Mouse (Mus musculus) lung, postnatal 0 days (tissue): Measurements from ENCODE around the gene Spaca9. TPM values are rescaled to one million over a fixed set of nuclear protein-coding genes. Genes with fewer than 3 reads are reported as not detected.
A peak's percentile ranks its signal among the peaks of the same experiment; 100 is the strongest.

ENCODE experiments used
- ATAC-seq: fragments of 200-750 bp; cut with Nextera tagmentation; 2 replicates; pipeline ENCODE4 v1.8.0; 2017; ENCODE audit warnings: moderate library complexity
- DNase-seq: peaks from one replicate; pipeline ENCODE4 v3.0.0-alpha.2; 2016; ENCODE audit warnings: low spot score
- H3K27ac ChIP-seq: fragments of 300-500 bp; sonication (generic); 2 replicates; pipeline ENCODE4 v1.5.1; 2014; ENCODE audit warnings: antibody characterized with exemption, mild to moderate bottlenecking, low read length, mixed read lengths
- H3K27me3 ChIP-seq: fragments of 300-500 bp; sonication (generic); replicated peaks from 2 replicates; pipeline ENCODE4 v1.6.1; 2014; ENCODE audit warnings: low read length, mixed read lengths; ENCODE audit not compliant: insufficient read depth
- H3K36me3 ChIP-seq: fragments of 300-500 bp; sonication (generic); 2 replicates; pipeline ENCODE4 v1.6.1; 2014; ENCODE audit warnings: low read length, mixed read lengths; ENCODE audit not compliant: insufficient read depth
- H3K4me1 ChIP-seq: fragments of 300-500 bp; sonication (generic); 2 replicates; pipeline ENCODE4 v1.6.1; 2014; ENCODE audit warnings: antibody characterized with exemption, low read depth, low read length, mixed read lengths; ENCODE audit not compliant: insufficient read depth
- H3K4me2 ChIP-seq: fragments of 300-500 bp; sonication (generic); replicated peaks from 2 replicates; pipeline ENCODE4 v1.6.1; 2014; ENCODE audit warnings: low read depth, mild to moderate bottlenecking, low read length, moderate library complexity, mixed read lengths
- H3K4me3 ChIP-seq: fragments of 300-500 bp; sonication (generic); 2 replicates; pipeline ENCODE4 v1.5.1; 2014; ENCODE audit warnings: low read depth, low read length
- H3K9ac ChIP-seq: fragments of 300-500 bp; sonication (generic); replicated peaks from 2 replicates; pipeline ENCODE4 v1.6.1; 2014; ENCODE audit warnings: low read depth, mild to moderate bottlenecking
- H3K9me3 ChIP-seq: fragments of 300-500 bp; sonication (generic); 2 replicates; pipeline ENCODE4 v1.6.1; 2016; ENCODE audit warnings: low read length, mixed read lengths
- CTCF ChIP-seq: IDR thresholded peaks from 2 replicates; pipeline ENCODE4 v1.5.1; 2016; ENCODE audit warnings: antibody characterized with exemption, mild to moderate bottlenecking
- EP300 ChIP-seq: IDR thresholded peaks from 2 replicates; pipeline ENCODE4 v1.6.1; 2016; ENCODE audit warnings: antibody characterized with exemption, mild to moderate bottlenecking, control low read depth
- WGBS: fragments of 180-500 bp; shearing (Covaris S2); extraction: QIAGEN DNeasy Blood & Tissue Kit; methylation state at CpG from one replicate; pipeline ENCODE4 v1.1.7; 2014; 5-methylcytosine and 5-hydroxymethylcytosine counted together
- polyA plus RNA-seq: library from polyadenylated mRNA; unstranded; fragments of >200 nt; fragmentation: Nextera tagmentation; extraction: Ambion mirVana; gene quantifications from 2 replicates; pipeline ENCODE4 v1.2.1, GENCODE M21; 2015

Spaca9 gene
- polyA plus RNA-seq, result 21.2 and 26.3 TPM in 2 replicates

DNA sequence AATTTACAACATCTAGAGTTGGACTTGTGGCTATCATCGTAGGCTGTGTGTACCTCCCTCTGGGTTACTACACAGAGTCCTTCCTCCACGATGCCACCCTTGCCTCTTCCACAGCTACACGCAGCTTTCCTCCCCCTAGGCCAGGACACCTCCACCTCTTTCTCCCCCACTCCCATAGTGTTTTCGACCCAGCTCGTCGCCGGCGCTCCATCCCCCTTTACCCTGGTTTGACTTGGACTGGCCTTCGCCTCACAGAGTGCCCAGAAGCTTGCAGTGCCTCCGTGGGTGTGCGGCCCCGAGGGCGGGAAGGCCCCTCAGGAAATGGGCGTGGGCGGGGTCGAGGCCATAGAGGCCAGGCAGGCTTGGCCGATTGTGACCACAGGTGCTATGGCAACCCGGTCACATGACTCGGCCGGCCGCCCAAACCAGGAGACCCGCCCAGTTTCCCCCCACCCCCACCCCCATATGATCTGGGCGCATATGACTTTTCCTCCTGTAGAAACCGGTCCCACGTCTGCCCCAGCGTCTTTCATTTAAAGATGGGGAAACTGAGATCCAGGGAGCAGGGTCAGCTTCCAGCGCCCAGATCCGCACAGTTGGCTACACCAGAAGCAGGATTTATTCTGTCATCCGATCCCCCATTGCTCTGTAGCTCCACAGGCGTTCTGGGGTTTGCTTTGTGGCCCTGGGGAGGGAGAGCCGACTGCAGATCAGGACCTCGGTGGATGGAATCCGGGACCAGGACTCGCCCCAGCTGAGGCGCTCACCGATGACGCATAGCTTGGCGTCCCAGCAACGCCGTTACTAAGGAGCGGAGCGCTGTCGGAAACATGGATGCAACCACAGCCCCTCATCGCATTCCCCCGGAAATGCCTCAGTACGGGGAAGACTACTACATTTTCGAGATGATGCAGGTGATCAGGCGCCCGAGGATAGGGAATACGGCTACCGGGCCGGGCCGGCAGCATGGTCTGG is at the start of gene Spaca9, which contains the start of gene Ak8:
Gene Spaca9 (minus strand): TSS at position 367 of the 975 bp plus-strand sequence.
Gene Ak8 (plus strand): TSS at position 804 of the 975 bp plus-strand sequence.
- TF ChIP-seq CTCF (no peak), EP300 (no peak)
- peak; percentile 93 for ATAC-seq
- Histone ChIP-seq H3K4me2 (peak within 1 kb of the TSS; percentile 94), H3K36me3 (no peaks in the 10 kb centered on the region), H3K9me3 (no peaks in the 10 kb centered on the region), H3K4me1 (peaks cover 4% of the 10 kb centered on the region; the same call in 1 of the 2 replicates), H3K9ac (peak within 1 kb of the TSS; percentile 48), H3K4me3 (peak within 1 kb of the TSS; percentile 55), H3K27ac (no peak within 1 kb of the TSS), H3K27me3 (no peaks in the 10 kb centered on the region)
- under 1% methylated on average over 53 of the region's 53 CpGs for WGBS
- DNase-seq, result peak; percentile 86

DNA sequence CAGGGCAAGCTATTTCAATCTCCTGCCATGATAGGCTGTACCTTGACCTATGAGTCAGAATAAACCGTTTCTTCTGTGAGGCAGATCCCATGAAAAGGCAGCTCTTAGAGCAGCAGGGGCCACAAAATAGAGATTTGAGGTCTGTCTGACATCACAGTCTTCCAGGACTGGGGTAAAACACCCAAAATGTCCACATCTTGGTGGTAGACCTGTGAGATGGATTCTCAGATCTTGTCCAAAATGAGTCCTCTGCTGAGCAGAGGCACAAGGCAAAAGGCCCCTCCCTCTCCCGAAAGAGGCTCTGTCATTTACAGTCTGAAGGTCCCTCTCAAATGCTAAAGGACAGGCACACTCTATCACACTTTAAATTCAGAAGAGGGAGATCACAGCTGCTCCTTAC is 48.2 kb upstream of the Spaca9 start:
- H3K9me3 ChIP-seq, result no peaks in the 10 kb centered on the region
- TF ChIP-seq EP300 (no peak), CTCF (no peak)
- no peaks in the 10 kb centered on the region for H3K36me3 ChIP-seq
- WGBS, result 70% methylated on average over 2 of the region's 2 CpGs
- DNase-seq, result no peak
- H3K4me1 ChIP-seq, result no peaks in the 10 kb centered on the region
- no peak overlapping the region for H3K4me2 ChIP-seq
- no peak overlapping the region for H3K27ac ChIP-seq
- no peaks in the 10 kb centered on the region for H3K27me3 ChIP-seq
- no peak for ATAC-seq
- H3K9ac ChIP-seq, result no peak overlapping the region
- no peak overlapping the region for H3K4me3 ChIP-seq

DNA sequence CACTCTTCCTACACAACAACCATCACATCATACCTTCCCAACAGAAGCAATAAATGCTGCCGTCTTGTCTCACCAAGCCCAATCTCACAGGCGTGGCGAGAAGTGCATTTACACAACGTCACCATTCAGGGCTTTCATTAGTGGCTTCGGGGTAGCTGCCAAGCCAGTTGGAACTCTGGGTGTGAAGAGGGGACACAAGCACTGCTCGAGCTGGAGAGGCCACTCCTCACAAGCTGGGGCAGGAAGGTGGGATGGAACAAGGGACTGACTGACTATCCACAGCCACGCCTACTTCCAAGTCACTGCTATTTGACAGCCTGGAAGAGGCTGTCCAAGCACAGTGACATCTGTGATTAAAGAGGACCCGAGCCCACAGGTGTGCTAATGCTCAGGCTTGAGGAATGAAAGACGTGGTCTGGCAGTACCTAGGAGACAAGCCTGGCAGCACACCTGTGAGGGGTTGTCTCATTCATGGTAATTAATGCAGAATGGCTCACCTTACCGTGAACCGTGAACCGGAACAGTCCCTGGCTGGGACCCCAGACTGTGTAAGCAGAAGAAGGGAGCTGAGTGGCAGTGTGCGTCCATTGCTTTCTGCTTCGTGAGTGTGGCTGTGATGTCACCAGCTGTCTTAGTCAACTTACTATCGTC is 47.3 kb upstream of the Spaca9 start:
- Histone ChIP-seq H3K36me3 (no peaks in the 10 kb centered on the region), H3K9me3 (no peaks in the 10 kb centered on the region), H3K9ac (no peak overlapping the region), H3K4me2 (no peak overlapping the region; the same call in 1 of the 2 replicates), H3K27me3 (no peaks in the 10 kb centered on the region), H3K4me3 (no peak overlapping the region), H3K4me1 (no peaks in the 10 kb centered on the region), H3K27ac (no peak overlapping the region)
- TF ChIP-seq EP300 (no peak), CTCF (no peak)
- DNase-seq (peak; percentile 89), ATAC-seq (peak; percentile 97)
- 47% methylated on average over 15 of the region's 15 CpGs for WGBS

DNA sequence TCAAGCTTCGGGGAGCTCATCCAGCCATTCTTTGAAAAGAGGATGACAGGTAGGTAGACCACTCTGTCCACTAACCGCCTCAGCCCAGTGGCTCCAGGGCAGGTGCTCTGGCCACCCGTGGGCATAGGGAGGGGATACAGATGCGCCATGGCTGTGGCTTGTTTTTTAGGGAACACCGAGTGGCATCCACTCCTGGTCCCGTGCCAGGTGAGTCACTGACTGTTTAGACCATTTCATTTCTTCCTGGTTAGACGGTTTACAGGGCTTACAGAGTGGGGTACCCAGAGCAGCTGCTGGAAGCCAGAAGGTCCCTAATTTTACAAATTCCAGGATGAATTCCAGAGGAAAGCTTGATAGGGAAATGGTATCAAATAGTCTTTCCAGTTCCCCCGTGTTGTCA is 43.2 kb upstream of the Spaca9 start:
- DNase-seq (no peak), ATAC-seq (no peak)
- H3K4me1 ChIP-seq, result no peaks in the 10 kb centered on the region
- no peak overlapping the region for H3K4me2 ChIP-seq
- H3K36me3 ChIP-seq, result no peaks in the 10 kb centered on the region
- H3K27ac ChIP-seq, result no peak overlapping the region
- H3K27me3 ChIP-seq, result no peaks in the 10 kb centered on the region
- 61% methylated on average over 8 of the region's 8 CpGs for WGBS
- H3K4me3 ChIP-seq, result no peak overlapping the region
- no peak for TF ChIP-seq CTCF
- TF ChIP-seq EP300, result no peak
- H3K9me3 ChIP-seq, result no peaks in the 10 kb centered on the region
- no peak overlapping the region for H3K9ac ChIP-seq

DNA sequence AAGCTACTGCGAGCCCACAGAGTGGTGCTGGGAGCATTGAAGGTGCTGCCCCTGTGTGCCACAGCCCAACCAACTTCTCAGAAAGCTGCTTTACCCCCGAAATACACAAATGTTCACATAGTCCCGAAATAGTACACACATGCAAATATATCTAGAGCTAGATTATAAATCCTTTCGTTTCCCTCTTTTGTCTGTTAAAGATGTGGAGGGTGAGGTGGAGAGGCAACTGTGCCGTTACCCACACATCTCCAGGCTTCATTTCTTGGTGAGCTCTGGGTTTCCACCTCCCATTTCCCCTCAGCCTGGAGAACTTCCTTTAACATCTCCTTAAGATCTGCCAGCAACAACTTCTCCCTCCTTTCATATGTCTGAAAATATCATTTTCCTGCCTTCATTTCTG is 40.6 kb upstream of the Spaca9 start:
- Histone ChIP-seq H3K4me2 (no peak overlapping the region), H3K27ac (no peak overlapping the region), H3K9ac (no peak overlapping the region), H3K9me3 (no peaks in the 10 kb centered on the region), H3K36me3 (no peaks in the 10 kb centered on the region), H3K4me1 (no peaks in the 10 kb centered on the region), H3K27me3 (no peaks in the 10 kb centered on the region), H3K4me3 (no peak overlapping the region)
- ATAC-seq, result no peak
- DNase-seq, result no peak
- 75% methylated on average over 5 of the region's 5 CpGs for WGBS
- TF ChIP-seq EP300, result no peak
- no peak for TF ChIP-seq CTCF

DNA sequence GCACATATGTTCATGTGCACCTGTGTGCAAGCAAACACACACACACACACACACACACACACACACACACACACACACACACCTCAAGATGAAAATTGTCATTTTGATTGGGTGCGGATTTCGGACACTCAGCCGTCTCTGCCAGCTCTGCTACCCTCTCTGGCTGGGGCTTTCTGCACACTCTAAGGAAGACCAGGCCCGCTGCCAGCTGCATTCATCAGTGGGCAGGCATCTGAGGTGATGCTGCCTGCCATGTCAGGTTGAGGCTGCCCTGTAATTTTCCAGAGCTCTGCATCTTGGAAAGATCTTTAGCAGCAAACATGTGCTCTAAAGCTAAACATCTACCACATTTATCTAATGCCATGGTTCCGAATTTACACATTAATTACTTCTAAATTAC is 37.6 kb upstream of the Spaca9 start:
- TF ChIP-seq EP300, result no peak
- TF ChIP-seq CTCF, result no peak
- no peaks in the 10 kb centered on the region for H3K4me1 ChIP-seq
- DNase-seq, result no peak
- ATAC-seq, result no peak
- H3K27me3 ChIP-seq, result no peaks in the 10 kb centered on the region
- H3K4me2 ChIP-seq, result no peak overlapping the region
- no peaks in the 10 kb centered on the region for H3K36me3 ChIP-seq
- H3K27ac ChIP-seq, result no peak overlapping the region
- WGBS, result 79% methylated on average over 5 of the region's 5 CpGs
- no peak overlapping the region for H3K4me3 ChIP-seq
- H3K9me3 ChIP-seq, result no peaks in the 10 kb centered on the region
- H3K9ac ChIP-seq, result no peak overlapping the region
